Mouse (Mus musculus): Measurements from ENCODE around the gene Mast4. TPM values are rescaled to one million over a fixed set of nuclear protein-coding genes. Genes with fewer than 3 reads are reported as not detected.
"Not testable (repeated sequence)": the region's sequence is repeated elsewhere in the genome, so short reads cannot be mapped to it uniquely, and the experiment has no call there.

Gene Mast4
- polyA plus RNA-seq, 1 experiment = 0.27 TPM

GRCm38 (mm10) chr13:102739720-102740535 is 594.4 kb downstream of the Mast4 start:
- H3K4me3 ChIP-seq (ENCODE audit: insufficient read depth, low read length) = no peak overlapping the region
- no peak overlapping the region for H3K27ac ChIP-seq (ENCODE audit: insufficient read depth, low read depth, low read length)
- no peak for TF ChIP-seq POLR2A (IDR thresholded peaks at IDR 0.05; ENCODE audit: borderline replicate concordance, low read depth, low read length)
- TF ChIP-seq CTCF (IDR thresholded peaks at IDR 0.05; ENCODE audit: low read depth, low read length) = no peak
- no peaks in the 10 kb centered on the region for H3K4me1 ChIP-seq (ENCODE audit: control insufficient read depth, insufficient read depth, low read length)

GRCm38 (mm10) chr13:102737811-102738210 is 596.5 kb downstream of the Mast4 start:
- H3K4me1 ChIP-seq (ENCODE audit: control insufficient read depth, insufficient read depth, low read length) = peaks cover 7% of the 10 kb centered on the region
- no peak overlapping the region for H3K4me3 ChIP-seq (ENCODE audit: insufficient read depth, low read length)
- no peak overlapping the region for H3K27ac ChIP-seq (ENCODE audit: insufficient read depth, low read depth, low read length)
- TF ChIP-seq POLR2A (IDR thresholded peaks at IDR 0.05; ENCODE audit: borderline replicate concordance, low read depth, low read length) (no peak), CTCF (IDR thresholded peaks at IDR 0.05; ENCODE audit: low read depth, low read length) (no peak)

GRCm38 (mm10) chr13:102733063-102733462 is 601.2 kb downstream of the Mast4 start:
- TF ChIP-seq CTCF (IDR thresholded peaks at IDR 0.05; ENCODE audit: low read depth, low read length) (no peak), POLR2A (IDR thresholded peaks at IDR 0.05; ENCODE audit: borderline replicate concordance, low read depth, low read length) (no peak)

GRCm38 (mm10) chr13:102728951-102729350 is 605.3 kb downstream of the Mast4 start:
- not testable (repeated sequence) for H3K27ac ChIP-seq (ENCODE audit: insufficient read depth, low read depth, low read length)
- H3K4me1 ChIP-seq (ENCODE audit: control insufficient read depth, insufficient read depth, low read length) = peaks cover 27% of the 10 kb centered on the region

More at GRCm38 (mm10) chr13:102733063-102733462, 601.2 kb downstream of the Mast4 start:
- no peak overlapping the region for H3K4me3 ChIP-seq (ENCODE audit: insufficient read depth, low read length)
- peaks cover 19% of the 10 kb centered on the region for H3K4me1 ChIP-seq (ENCODE audit: control insufficient read depth, insufficient read depth, low read length)
- no peak overlapping the region for H3K27ac ChIP-seq (ENCODE audit: insufficient read depth, low read depth, low read length)

GRCm38 (mm10) chr13:102728035-102728434 is 606.3 kb downstream of the Mast4 start:
- H3K27ac ChIP-seq (ENCODE audit: insufficient read depth, low read depth, low read length) = no peak overlapping the region
- H3K4me3 ChIP-seq (ENCODE audit: insufficient read depth, low read length) = no peak overlapping the region
- H3K4me1 ChIP-seq (ENCODE audit: control insufficient read depth, insufficient read depth, low read length) = peaks cover 28% of the 10 kb centered on the region
- TF ChIP-seq POLR2A (IDR thresholded peaks at IDR 0.05; ENCODE audit: borderline replicate concordance, low read depth, low read length) = no peak
- TF ChIP-seq CTCF (IDR thresholded peaks at IDR 0.05; ENCODE audit: low read depth, low read length) = no peak

More at GRCm38 (mm10) chr13:102728951-102729350, 605.3 kb downstream of the Mast4 start:
- not testable (repeated sequence) for H3K4me3 ChIP-seq (ENCODE audit: insufficient read depth, low read length)

GRCm38 (mm10) chr13:102726876-102727275 is 607.4 kb downstream of the Mast4 start:
- no peak for TF ChIP-seq CTCF (IDR thresholded peaks at IDR 0.05; ENCODE audit: low read depth, low read length)
- no peak for TF ChIP-seq POLR2A (IDR thresholded peaks at IDR 0.05; ENCODE audit: borderline replicate concordance, low read depth, low read length)
- no peak overlapping the region for H3K4me3 ChIP-seq (ENCODE audit: insufficient read depth, low read length)
- peaks cover 28% of the 10 kb centered on the region for H3K4me1 ChIP-seq (ENCODE audit: control insufficient read depth, insufficient read depth, low read length)
- H3K27ac ChIP-seq (ENCODE audit: insufficient read depth, low read depth, low read length) = no peak overlapping the region

GRCm38 (mm10) chr13:102725906-102726305 is 608.4 kb downstream of the Mast4 start:
- no peak overlapping the region for H3K27ac ChIP-seq (ENCODE audit: insufficient read depth, low read depth, low read length)
- H3K4me3 ChIP-seq (ENCODE audit: insufficient read depth, low read length) = no peak overlapping the region
- H3K4me1 ChIP-seq (ENCODE audit: control insufficient read depth, insufficient read depth, low read length) = peaks cover 28% of the 10 kb centered on the region
- TF ChIP-seq POLR2A (IDR thresholded peaks at IDR 0.05; ENCODE audit: borderline replicate concordance, low read depth, low read length) = no peak
- TF ChIP-seq CTCF (IDR thresholded peaks at IDR 0.05; ENCODE audit: low read depth, low read length) = no peak

GRCm38 (mm10) chr13:102725416-102725815 is 608.9 kb downstream of the Mast4 start:
- H3K27ac ChIP-seq (ENCODE audit: insufficient read depth, low read depth, low read length) = no peak overlapping the region
- H3K4me3 ChIP-seq (ENCODE audit: insufficient read depth, low read length) = no peak overlapping the region
- TF ChIP-seq POLR2A (IDR thresholded peaks at IDR 0.05; ENCODE audit: borderline replicate concordance, low read depth, low read length) = no peak
- no peak for TF ChIP-seq CTCF (IDR thresholded peaks at IDR 0.05; ENCODE audit: low read depth, low read length)
- H3K4me1 ChIP-seq (ENCODE audit: control insufficient read depth, insufficient read depth, low read length) = peaks cover 26% of the 10 kb centered on the region

- peaks cover 24% of the 10 kb centered on the region for H3K4me1 ChIP-seq (ENCODE audit: control insufficient read depth, insufficient read depth, low read length)
- no peak overlapping the region for H3K4me3 ChIP-seq (ENCODE audit: insufficient read depth, low read length)
- no peak for TF ChIP-seq CTCF (IDR thresholded peaks at IDR 0.05; ENCODE audit: low read depth, low read length)
- no peak for TF ChIP-seq POLR2A (IDR thresholded peaks at IDR 0.05; ENCODE audit: borderline replicate concordance, low read depth, low read length)
- peak overlapping the region; percentile 59 for H3K27ac ChIP-seq (ENCODE audit: insufficient read depth, low read depth, low read length)
Measured at GRCm38 (mm10) chr13:102716973-102717372, 617.3 kb downstream of the Mast4 start.

GRCm38 (mm10) chr13:102700744-102701143 is 633.6 kb downstream of the Mast4 start:
- no peak for TF ChIP-seq POLR2A (IDR thresholded peaks at IDR 0.05; ENCODE audit: borderline replicate concordance, low read depth, low read length)
- no peak for TF ChIP-seq CTCF (IDR thresholded peaks at IDR 0.05; ENCODE audit: low read depth, low read length)

More at GRCm38 (mm10) chr13:102700744-102701143, 633.6 kb downstream of the Mast4 start:
- Histone ChIP-seq H3K4me3 (ENCODE audit: insufficient read depth, low read length) (peak overlapping the region; percentile 27; the same call in 1 of the 2 replicates), H3K4me1 (ENCODE audit: control insufficient read depth, insufficient read depth, low read length) (peaks cover 35% of the 10 kb centered on the region), H3K27ac (ENCODE audit: insufficient read depth, low read depth, low read length) (peak overlapping the region; percentile 92)
